Mouse (Mus musculus) urinary bladder, postnatal 4 days (tissue): ENCODE results near the gene S100a1.
A peak's percentile ranks its signal among the peaks of the same experiment; 100 is the strongest.

Source experiments
- DNase-seq, 2 experiments: peaks; one replicate each; pipeline ENCODE4 v3.0.0; 2021 to 2022; ENCODE audit warnings: low spot score in 2 of 2

S100a1 gene

DNA sequence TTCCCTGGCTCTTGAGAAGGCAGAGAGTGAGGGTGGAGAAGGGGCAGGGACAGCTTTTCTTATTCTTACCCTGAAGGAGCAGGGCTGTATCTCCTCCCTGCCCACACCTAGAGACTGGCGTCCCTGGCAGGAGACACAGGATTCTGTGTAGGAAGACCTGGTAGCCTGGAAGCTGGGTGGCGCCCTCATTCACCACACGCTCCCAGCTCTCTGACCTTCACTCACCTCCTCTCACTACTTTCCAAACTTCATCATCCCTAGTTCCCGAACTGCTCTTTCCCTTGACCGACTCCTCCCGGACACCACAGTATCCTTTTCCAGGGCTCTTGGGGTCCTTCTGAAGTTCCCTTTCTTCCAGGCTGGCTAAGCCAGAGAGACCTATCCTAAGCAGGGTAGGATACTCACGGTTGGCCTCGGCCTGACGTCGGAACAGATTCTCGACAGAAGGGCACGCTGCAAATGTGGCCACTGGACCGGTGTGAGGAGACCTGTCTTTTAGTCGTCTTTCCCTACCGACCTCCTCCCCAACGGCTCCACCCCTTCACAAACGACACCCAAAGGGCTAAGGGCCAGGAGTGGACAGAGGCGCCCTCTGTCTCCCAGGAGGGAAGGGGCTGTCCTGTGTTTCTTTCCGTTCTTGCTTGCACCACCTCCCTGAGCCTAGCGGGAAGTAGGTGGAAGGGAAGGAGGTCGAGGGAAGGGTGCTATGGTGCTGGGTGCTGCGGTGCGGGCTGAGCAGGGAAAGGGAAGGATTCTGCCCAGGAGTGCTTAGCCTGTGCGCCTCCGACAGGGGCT, at the start of gene S100a1, which contains the start of gene S100a13:
TSS of gene S100a1 (minus strand) at position 597 of the 795 bp plus-strand sequence.
TSS of gene S100a13 (plus strand) at position 640 of the 795 bp plus-strand sequence.
- peak; percentile 72 to 79 for DNase-seq

DNA sequence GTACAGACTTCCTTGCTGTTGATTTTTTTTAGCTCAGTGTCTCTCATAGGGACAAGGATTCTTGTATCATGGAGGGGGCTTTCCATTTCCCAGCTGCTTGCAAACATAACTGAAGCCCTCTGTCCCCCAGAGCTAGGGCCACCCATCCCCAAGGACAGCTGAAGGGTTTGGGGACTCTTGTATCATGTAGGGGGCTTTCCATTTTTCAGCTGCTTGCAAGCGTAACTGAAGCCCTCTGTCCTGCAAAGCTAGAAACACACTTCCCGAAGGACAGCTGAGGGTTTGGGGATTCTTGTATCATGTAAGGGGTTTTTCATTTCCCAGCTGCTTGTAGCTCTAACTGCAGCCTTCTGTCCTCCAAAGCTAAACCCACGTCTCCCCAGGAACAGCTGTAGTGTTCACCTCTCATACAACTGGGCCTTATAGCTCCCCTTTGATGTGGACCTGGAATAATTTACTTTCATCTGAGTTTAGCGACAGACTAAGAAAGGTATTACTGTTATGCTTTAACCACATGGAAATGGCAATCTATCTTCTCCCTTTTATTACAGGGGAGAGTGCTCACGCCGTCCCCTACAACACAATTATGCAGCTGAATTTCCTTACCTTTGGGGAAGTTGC, 45.9 kb upstream of the S100a1 start, which contains the start of gene S100a3:
TSS of gene S100a3 (plus strand) at position 571 of the 621 bp plus-strand sequence.
- DNase-seq, result no peak

DNA sequence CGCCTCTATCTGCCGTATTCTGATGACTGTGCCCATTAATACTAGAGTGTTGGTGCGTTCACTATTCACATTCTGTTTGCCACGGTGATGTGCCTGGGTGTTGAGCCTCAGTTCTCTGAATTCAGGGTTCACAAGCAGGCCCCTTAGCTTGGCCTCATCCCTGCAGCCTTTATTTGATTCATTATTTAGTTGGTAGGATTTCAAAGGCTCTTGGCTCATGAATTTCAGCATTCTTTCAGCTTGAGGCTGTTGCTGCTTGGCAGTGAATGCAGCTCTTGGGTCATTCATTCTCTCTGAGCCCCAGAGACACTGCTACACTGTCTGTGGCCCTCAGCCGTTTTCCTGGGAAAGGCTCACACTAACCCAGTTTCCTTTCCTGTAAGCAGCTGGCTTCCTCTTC, 41.8 kb upstream of the S100a1 start:
- DNase-seq, result no peak

DNA sequence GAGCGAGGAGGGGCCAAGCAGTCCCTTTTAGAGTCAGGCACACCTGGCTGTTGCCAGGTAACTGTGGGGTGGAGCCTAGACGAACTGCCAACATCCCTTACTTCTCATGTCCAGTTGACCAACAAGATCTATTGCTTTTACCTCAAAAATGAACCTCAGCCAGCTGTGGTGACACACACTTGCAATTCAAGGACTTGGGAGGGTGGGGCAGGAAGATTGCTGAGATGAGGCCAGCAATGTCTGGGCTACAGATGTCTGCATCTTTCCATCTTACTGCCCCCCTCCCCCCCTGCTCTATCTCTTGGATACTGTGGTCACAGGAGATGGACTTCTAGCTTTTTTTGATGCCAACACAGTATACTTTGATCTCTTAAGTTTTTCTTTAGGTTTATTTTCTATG, 38.0 kb upstream of the S100a1 start:
- DNase-seq, result no peak

DNA sequence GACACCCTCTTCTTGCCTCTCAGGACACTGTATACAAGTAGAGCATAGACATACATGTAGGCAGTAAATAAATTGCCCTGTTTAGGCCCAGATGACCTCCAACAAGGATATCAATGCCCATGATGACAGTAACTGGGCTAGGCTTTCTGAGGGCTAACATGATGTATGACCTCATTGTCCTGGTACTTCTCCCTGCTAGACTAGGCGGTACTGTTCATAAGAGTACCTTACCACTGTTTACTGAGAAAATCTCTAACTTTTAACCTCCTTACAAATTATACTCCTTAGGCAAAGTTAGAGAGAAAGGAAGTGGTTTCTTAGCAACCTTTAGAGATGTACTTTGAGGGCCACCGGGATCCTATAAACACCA, 36.2 kb upstream of the S100a1 start:
- DNase-seq, result no peak

DNA sequence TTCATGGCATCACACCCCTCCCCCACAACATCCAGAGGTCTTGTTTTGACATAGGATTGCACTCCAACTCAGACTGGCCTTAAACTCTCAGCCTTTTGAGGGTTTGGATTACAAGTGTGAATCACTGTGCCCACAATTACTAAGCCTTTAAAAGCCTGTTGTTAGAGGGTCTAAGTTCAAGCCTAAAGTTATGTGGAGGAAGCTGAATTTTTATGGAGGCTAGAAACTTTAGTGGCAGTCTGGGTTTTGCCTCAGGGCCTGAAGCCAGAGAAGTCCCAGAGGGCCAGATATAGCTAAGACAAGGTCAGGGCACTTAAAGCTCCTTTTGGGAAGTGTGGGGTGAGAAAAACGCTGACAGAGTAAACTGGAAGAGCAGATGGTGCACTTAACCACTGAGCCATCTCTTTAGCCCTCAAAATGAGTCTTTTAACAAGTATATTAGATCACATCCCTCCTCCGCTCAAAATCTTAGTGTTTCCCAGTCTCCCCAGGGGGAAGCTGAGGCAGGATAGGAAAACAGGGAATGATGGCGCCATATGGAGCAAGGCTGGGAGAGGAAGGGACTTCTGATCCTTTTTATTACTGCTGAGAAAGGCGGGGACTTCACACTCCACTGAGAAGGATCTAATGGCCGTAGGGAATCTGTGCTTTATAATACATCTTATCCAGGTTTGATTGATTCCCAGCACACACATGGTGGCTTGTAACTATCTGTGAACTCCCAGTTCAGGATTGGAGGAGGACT, 35.7 kb upstream of the S100a1 start:
- DNase-seq, result no peak

DNA sequence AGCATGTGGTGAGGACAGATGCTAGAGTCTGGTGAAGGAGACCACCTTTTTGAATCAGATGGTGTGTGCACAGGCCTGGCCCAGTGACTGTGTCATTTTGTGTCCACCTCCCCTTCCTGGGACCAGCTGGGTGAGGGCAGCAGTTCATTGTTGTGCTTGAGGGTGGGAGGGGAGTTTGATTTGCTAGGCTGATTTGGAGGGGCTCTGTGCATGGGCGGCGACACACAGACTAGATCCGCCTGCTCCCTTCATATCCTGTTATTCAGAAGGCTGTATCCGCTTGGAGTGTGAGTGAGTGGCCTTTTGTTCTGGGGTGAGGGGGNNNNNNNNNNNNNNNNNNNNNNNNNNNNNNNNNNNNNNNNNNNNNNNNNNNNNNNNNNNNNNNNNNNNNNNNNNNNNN, 26.7 kb upstream of the S100a1 start:
- DNase-seq, result no peak

DNA sequence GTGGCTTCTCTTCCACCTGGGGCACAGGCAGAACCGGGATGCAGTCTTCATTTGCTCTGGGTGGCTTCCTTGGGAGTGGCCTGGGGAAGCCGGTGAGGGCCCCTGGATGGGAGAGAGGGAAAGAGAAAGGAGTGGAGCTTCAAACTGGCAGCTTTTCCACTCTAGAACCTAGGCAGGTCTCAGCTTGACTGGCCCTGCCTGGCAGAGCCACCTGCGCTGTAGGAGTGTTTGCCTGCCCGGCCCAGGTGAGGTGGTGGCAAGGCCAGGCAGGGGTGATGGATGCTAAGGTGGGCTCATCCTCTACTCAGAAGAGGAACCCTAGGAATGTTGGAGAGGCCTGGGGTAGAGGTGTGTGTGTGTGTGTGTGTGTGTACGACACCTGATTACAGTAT, 23.7 kb upstream of the S100a1 start:
- DNase-seq, result no peak

DNA sequence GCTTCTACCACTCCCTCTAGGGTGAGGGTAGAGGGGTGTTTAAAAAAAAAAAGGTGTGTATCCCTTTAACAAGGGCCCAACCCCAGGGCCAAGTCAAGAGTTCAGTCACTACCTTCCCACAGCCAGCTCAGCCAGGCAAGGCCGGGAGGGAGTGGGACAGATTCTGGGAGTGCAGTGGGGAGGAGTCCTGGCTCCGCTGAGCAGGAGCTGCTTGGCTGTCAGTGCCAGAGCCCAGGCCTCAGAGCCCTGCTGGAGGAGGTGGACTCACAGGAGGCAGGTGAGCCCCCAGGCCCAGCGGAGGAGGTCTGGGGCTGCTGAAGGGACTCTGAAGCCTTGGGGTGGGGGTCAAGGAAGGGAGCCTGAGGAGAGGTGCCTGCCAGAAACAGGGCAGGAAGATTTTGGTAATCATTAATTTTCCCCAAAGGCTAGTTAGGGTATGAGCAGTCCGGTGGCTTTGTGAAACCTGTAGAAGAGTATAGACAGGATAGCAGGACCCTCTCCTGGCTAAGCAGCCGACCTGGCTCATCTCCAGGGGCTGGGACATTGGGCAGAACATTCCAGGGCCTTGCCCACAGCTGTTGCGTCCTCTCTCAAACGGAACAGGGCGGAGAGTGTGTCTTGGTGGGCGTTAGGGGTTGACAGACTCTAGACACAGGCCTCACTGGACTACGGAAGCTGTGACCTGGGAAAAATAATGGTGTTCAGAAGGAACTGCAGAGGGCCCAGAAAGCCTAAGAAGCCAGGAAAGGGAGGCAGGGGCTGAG, 23.1 kb upstream of the S100a1 start, which contains the start of gene S100a16:
TSS of gene S100a16 (plus strand) at position 114 of the 764 bp plus-strand sequence.
- DNase-seq, result peak; percentile 71 to 80

DNA sequence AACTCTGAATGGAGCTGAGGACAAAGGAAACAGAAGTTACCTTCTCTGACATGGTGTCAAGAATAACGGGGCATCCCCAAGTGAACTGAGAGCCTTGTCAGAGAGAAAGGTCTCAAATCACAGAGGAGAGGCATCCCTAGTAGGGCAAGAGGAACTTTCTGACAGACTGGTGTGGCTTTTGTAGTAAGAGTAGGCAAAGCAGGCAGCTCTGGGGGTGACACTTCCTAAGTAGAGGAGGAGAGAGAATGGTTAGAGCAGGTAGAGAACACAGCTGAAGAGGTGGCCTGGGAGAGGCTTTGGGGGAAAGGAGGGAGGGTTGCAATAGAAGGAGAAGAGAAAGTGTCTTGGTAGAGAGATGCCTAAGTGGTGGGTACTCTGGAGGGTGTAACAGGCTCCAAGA, 21.3 kb upstream of the S100a1 start:
- DNase-seq, result no peak

DNA sequence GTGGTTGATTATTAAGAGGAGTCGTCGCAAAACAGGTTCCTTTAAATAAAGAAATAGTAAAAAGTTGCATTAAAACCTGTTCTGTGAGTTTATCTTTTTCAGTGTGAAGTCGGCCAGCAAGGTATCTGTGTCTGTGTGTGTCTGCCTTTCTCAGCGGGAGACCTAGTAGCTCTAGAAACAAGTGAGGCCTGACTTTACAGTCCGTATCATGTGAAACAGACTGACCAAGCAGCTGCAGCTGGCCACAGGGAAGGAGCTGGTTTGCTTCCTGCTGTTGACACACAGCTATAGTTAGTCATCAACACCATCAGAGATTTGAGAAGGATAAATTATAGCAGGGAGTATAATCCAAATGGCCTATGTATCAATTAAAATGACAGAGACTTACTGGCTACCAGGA, 17.5 kb upstream of the S100a1 start:
- DNase-seq, result no peak

DNA sequence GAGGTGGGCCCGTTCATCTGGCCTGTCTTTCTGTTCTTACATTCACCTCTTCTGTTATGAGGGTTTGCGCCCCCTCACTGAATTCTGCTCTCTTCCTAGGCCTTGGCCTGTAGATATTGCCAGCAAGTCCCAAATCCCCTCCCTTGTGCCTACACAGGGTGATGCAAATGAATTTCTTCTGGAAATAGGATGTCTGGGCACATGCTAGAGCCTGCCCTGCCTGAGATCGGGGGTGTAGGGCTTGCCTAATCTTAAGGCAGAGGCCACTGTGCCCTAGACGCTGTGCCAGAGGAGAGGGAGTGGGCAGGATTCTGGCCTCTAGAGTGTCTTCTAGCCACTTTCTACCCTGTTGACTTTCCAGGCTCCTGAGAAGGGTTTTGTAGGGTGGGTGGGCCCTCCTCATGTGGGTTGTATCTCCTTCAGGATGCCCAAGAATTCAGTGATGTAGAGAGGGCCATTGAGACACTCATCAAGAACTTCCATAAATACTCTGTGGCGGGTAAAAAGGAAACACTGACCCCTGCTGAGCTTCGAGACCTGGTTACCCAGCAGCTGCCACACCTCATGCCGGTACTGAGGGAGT, 13.2 kb upstream of the S100a1 start:
- no peak for DNase-seq

DNA sequence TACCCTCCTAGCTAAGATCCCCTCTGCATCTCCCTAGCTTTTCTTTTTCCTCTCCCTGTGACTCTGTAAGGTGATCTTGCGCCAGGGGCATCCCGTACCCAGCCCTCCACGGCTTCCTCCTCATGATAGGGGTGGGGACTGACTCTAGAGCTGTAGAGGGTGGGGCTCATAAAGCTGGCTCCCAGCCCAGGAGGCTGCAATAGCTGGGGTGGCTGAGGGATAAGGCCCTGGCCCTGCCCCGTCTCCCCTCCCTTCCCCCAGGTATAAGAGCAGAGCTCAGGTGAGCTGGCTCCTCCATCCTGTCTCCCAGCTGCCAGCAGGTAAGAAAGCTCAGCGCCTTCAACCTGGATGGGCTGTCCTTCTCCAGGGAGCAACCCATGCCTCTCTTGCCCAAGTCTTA, 12.4 kb upstream of the S100a1 start, which contains the start of gene S100a14:
TSS of gene S100a14 (plus strand) at position 277 of the 400 bp plus-strand sequence.
- peak in 1 of 2 experiments; percentile 67 for DNase-seq

DNA sequence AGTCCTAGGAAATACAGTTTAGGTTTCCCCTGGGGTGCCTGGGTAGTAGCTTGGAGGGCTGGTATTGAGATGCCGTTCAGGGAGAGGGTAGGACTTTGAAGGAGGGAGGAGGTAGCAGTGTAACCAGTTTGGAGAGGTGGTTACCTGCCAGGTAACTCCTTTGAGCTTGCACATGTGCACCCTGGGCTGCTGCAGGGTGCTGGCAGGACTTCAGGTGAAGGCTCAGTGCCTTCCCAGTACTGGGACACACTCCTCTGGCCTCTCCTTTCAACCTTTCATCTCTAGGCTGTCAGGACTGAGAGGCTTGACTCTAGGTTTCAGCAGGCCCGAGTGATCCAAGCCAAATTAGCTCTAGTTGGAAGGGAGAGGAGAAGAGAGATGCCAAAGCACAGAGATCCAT, 11.9 kb upstream of the S100a1 start:
- no peak for DNase-seq

DNA sequence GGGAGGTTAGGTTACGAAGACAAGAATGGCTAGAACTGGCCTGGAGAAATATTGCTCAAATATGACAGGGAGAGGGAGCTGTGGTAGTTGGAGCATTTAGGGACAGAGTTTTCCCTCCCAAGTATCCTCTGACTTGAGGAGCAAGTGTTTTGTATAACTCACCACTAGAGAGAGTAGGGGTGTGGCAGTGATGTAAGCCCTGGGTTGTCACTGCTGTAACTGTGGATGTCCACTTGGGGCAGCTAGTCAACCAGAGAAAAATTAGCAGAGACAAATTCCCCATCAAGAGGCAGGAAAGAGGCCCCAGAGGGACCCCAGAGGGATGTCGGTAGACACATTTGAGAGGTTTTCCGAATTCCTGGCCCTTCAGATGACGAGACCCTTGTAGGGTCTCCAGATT, 11.2 kb upstream of the S100a1 start:
- DNase-seq, result peak in 1 of 2 experiments; percentile 40

DNA sequence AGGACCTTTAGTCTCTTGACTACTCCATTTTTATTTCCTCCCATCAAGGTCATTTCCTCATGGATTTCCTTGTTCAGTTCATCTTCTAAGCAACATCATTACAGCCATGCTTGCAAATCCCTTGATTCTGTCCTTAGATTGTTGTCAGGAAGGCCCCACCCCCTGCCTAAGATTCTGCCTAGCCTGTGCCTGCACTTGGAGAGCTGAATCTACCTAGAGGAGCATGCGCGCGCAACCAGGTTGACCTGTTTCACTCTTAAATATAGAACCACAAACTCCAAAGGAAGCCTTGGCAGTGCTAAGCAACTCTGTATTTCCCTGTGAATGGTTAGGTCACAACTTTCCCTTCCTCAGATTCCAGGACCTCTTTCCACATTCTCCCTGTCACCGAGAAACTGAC, 3.5 kb upstream of the S100a1 start:
- no peak for DNase-seq

DNA sequence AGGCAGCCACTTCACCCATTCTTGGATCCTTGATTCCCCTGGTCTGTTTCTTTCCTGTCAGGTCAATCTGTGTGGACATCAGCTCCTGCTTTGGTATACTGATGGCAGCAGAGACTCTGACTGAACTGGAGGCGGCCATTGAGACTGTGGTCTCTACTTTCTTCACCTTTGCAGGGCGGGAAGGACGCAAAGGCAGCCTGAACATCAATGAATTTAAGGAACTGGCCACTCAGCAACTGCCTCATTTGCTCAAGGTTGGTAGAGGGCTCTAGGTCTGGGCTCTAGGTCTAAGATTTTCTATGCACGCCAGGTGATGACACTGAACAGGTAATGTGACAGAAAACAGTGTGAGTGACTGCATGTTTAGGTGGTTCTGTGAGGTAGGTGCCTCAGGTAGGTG, 1.6 kb upstream of the S100a1 start:
- DNase-seq, result no peak

DNA sequence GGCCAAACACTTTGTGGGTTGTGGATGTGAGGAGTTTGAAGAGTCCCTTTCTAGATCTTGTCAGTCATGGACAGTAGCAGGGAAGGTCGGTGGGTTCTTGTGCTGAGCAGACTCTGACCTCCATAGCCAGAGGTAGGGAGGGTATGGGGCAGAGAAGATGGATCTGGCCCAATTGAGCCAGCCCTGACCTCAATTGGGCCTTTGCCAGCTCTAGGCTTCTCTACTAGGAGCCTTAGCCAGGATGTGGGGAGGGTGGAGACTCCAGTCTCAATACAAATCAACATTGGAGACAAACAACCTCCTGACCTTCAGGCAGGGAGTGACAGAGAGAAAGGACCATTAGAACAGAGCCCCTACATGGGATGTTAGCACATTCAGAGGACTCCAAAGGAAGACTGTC, 1.1 kb upstream of the S100a1 start:
- no peak for DNase-seq

DNA sequence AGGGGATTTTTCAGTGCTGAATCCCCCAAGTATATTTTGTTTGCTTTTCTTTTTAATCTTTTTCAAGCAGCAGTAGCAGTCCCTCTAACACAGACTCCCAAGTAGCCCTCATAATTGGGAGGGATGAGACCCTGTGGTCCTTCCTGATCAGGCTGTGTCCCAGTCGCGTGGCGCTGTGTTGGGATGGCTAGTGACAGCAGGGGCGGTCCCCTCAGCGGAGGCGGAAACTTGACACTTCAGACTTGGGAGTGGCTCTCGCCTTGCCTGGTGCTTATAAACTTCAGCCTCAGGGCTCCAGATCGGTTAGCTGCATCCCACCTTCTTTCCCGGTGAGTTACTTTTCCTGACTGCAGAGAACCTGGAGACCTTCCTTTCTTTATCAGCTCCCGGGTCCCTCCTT, 499 bp upstream of the S100a1 start:
- peak; percentile 54 to 74 for DNase-seq

DNA sequence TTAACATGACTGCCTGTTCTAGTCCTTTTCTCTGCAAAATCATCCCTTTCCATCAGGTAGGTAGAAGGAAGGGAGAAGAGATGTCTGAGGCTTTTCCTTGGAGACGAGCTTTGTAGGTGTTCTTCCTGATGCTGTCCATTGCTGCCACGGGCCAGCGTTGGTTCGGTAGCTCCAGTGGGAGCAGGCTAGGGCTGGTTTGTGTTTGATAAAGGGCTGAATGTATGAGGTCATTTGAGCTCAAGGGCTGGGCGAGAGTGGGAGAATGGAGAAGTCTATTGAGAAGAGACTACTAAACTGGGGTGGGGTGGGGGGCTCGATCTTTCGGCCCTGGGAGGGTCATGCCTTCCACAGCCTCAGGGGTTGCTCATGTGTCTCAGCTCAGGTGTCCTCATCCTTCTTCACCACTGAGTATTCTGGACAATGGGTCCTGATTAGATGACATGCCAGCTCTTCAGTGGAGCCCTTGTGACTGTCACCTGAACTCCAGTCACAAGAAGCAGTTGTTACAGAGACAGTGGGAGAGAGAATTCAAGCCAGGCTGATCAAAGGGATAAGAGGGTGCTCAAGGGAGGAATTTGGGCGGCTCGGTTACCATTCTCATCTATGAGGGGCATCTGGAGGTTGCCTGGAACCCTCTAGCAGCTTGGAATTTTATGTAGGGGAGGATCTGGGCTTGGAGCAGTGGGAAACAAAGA, 1.1 kb downstream of the S100a1 start:
- DNase-seq, result no peak

DNA sequence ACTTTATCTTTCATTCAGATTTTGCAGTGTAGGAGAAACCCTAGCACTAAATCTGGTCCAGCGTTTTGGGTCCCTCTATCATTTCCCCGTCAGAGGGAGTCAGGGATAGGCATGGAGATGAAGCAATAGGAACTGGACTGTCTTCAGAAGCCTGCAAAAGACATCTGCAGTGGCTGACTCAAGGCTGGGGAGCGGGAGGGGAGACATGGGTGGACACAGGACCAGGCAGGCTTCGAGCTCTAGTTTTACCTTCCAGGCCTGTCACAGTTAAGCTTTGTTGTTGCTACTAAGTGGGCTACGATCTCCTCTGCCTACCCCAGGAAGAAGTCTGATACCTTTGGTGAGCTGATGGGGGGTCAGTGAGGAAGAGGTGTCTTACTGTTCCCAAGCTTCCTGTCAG, 1.9 kb downstream of the S100a1 start:
- no peak for DNase-seq
